Mouse (Mus musculus) gastrocnemius, postnatal 25 days (tissue): ENCODE data around the gene Rnf225. TPM values are rescaled to one million over a fixed set of nuclear protein-coding genes. Genes with fewer than 3 reads are reported as not detected.

Experiments
- total RNA-seq, 2 experiments: library from RNA; stranded (reverse); gene quantifications; 1 replicate in 1 of 2; 2 replicates in 1 of 2; pipeline ENCODE4 v1.2.3; 2021

Gene Rnf225
- total RNA-seq, 2 experiments from 2014 or later, result 0.21 to 0.33 TPM

Other genes with a start within 250 kb of the Rnf225 start
- gene Vmn2r55, start 242.4 kb upstream of the Rnf225 start, total RNA-seq, result not detected
- gene Vmn2r56, start 192.4 kb upstream of the Rnf225 start, total RNA-seq, result not detected
- gene Zscan18, start 123.8 kb upstream of the Rnf225 start, total RNA-seq, result 1 to 10 TPM; 1.4 to 1.6 TPM
- 1 to 10 TPM; 3.7 to 4.6 TPM for gene Zfp329, start 108.6 kb upstream of the Rnf225 start, total RNA-seq
- 10 to 100 TPM in 1 of 2 experiments, 1 to 10 TPM in 1; 8.9 to 10.3 TPM for gene Zfp110, start 92.7 kb upstream of the Rnf225 start, total RNA-seq
- 1 to 10 TPM; 2.4 TPM for gene Zfp128, start 46.2 kb upstream of the Rnf225 start, total RNA-seq
- gene Zscan22, start 29.6 kb upstream of the Rnf225 start, total RNA-seq, result 1 to 10 TPM; 2.7 to 3.4 TPM
- 100 to 1,000 TPM; 498 to 510 TPM for gene Rps5, start 5.1 kb upstream of the Rnf225 start, total RNA-seq
- gene Zfp324, start 38.4 kb downstream of the Rnf225 start, total RNA-seq, result 1 to 10 TPM; 2.0 to 2.2 TPM
- 1 to 10 TPM; 2.1 to 2.4 TPM for gene Zfp446, start 50.4 kb downstream of the Rnf225 start, total RNA-seq
- gene Slc27a5, start 70.8 kb downstream of the Rnf225 start, total RNA-seq, result not detected
- gene Trim28, start 71.7 kb downstream of the Rnf225 start, total RNA-seq, result 10 to 100 TPM; 59.1 to 60.7 TPM
- 1 to 10 TPM; 2.7 to 4.9 TPM for gene Zbtb45, start 82.6 kb downstream of the Rnf225 start, total RNA-seq
- 10 to 100 TPM; 76.1 to 89.9 TPM for gene Chmp2a, start 107.4 kb downstream of the Rnf225 start, total RNA-seq
- gene Ube2m, start 110.9 kb downstream of the Rnf225 start, total RNA-seq, result 100 to 1,000 TPM; 132 to 138 TPM
- gene Mzf1, start 127.3 kb downstream of the Rnf225 start, total RNA-seq, result under 1 TPM; 0.54 to 0.75 TPM
- gene Vmn1r85, start 167.8 kb downstream of the Rnf225 start, total RNA-seq, result not detected
- gene Vmn1r86, start 192.5 kb downstream of the Rnf225 start, total RNA-seq, result not detected
- gene Vmn1r87, start 212.7 kb downstream of the Rnf225 start, total RNA-seq, result not detected
- gene Vmn1r88, start 232.2 kb downstream of the Rnf225 start, total RNA-seq, result under 1 TPM; 0.03 to 0.10 TPM